Mouse (Mus musculus): ENCODE data around the gene Snap25. TPM values are rescaled to one million over a fixed set of nuclear protein-coding genes. Genes with fewer than 3 reads are reported as not detected.

The Snap25 gene
- total RNA-seq, 1 experiment from 2014 or later: not detected

- no peak for ATAC-seq (ENCODE audit: extremely low read depth, insufficient number of reproducible peaks, low FRiP score, poor library complexity, severe bottlenecking)
Measured at GRCm38 (mm10) chr2:136711155-136711554, 2.1 kb upstream of the Snap25 start.

DNA sequence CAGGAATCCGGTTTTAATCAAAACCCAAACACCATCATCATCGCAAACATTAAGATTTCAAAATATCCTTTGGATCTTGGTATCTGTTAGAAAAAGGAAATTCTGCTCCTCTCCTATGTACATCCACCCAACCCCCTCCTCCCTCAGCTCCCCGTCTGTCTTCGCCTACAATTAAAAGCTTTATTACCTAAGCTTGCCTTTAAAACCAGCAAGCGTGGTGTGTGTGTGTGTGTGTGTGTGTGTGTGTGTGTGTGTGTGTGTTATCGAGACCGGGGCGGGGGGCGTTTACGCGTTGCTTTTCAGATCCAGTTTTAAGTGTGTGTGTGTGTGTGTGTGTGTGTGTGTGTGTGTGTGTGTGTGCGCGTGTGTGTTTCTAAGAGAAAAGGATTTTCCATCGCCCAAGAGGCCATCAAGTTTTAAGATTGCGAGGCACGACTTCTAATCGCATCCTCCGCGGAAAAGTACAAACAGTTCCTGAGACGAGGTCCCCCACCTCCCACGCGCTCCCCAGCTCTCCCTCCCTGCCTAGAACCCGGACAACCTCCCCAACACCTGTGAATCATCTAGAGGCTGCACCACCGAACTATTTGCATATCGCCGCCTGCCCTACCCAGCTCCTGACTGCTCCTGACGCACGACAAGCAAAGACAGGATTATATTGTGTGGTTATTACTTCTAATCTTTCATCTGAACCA lies 1.4 kb upstream of the Snap25 start:
- ATAC-seq (ENCODE audit: extremely low read depth, insufficient number of reproducible peaks, low FRiP score, poor library complexity, severe bottlenecking): no peak

- ATAC-seq (ENCODE audit: extremely low read depth, insufficient number of reproducible peaks, low FRiP score, poor library complexity, severe bottlenecking): no peak
Measured at GRCm38 (mm10) chr2:136712441-136713015, 725 bp upstream of the Snap25 start.

- ATAC-seq (ENCODE audit: extremely low read depth, insufficient number of reproducible peaks, low FRiP score, poor library complexity, severe bottlenecking): no peak
Measured at GRCm38 (mm10) chr2:136714008-136714411, 757 bp downstream of the Snap25 start.

GRCm38 (mm10) chr2:136715531-136715930 lies 2.3 kb downstream of the Snap25 start:
- ATAC-seq (ENCODE audit: extremely low read depth, insufficient number of reproducible peaks, low FRiP score, poor library complexity, severe bottlenecking): no peak

DNA sequence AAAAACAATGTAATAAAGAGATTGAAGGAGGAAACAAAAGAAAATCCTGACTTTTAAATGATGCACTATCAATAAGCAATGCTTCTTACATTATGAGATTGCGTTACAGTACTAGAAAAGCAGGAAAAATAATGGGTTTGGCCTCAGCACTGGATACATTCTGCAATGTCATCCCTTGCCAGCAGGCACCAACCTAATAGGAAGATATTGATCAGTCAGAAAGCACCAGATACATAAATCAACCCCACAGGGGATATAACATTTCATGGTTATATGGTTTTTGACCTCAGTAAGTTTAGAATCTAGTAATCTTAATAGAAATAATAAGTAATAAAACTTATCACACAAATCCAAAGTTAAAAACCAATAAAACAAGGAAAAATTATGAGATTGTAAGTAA lies 3.1 kb downstream of the Snap25 start:
- ATAC-seq (ENCODE audit: extremely low read depth, insufficient number of reproducible peaks, low FRiP score, poor library complexity, severe bottlenecking): no peak

- no peak for ATAC-seq (ENCODE audit: extremely low read depth, insufficient number of reproducible peaks, low FRiP score, poor library complexity, severe bottlenecking)
Measured at GRCm38 (mm10) chr2:136720235-136720634, 7.0 kb downstream of the Snap25 start.

GRCm38 (mm10) chr2:136738260-136738659 lies 25.0 kb downstream of the Snap25 start:
- no peak for ATAC-seq (ENCODE audit: extremely low read depth, insufficient number of reproducible peaks, low FRiP score, poor library complexity, severe bottlenecking)

GRCm38 (mm10) chr2:136742230-136742629 lies 29.0 kb downstream of the Snap25 start:
- ATAC-seq (ENCODE audit: extremely low read depth, insufficient number of reproducible peaks, low FRiP score, poor library complexity, severe bottlenecking): no peak

GRCm38 (mm10) chr2:136744683-136745326 lies 31.6 kb downstream of the Snap25 start:
- ATAC-seq (ENCODE audit: extremely low read depth, insufficient number of reproducible peaks, low FRiP score, poor library complexity, severe bottlenecking): no peak

GRCm38 (mm10) chr2:136745327-136745994 lies 32.2 kb downstream of the Snap25 start:
- no peak for ATAC-seq (ENCODE audit: extremely low read depth, insufficient number of reproducible peaks, low FRiP score, poor library complexity, severe bottlenecking)

GRCm38 (mm10) chr2:136753682-136754081 lies 40.4 kb downstream of the Snap25 start:
- no peak for ATAC-seq (ENCODE audit: extremely low read depth, insufficient number of reproducible peaks, low FRiP score, poor library complexity, severe bottlenecking)

DNA sequence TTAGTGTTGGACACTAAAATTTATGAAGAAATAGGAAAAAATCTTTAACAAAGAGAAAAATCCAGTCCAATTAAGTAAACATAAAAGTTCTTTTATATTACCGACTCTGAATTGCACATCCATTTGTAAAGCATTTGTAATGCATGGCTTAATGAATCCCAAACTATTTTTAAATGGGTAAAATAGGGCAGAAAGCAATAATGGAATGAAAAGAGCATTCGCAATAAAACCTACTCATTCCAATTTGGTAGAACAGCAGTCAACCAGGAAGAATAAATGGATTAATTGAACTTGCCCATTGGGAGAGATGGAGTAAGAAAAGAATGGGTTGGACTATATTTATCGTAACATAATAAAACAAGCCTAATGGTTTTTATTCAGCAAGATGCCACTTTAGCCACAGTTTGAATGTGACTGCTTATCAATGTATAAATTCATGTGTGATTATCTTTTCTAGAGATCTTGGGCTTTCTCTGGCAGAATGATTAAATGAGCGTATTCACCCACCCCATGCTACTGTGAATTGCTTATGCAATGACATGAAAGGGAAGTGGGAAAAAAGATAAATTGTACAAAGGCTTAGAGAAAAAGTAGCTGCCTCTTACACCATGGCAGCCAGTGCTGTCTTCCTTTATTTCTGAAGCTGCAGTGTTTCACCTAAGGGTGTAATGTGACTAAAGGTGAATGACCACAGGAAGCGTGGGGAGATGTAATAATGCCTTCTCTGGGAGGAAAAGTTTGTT lies 45.7 kb downstream of the Snap25 start:
- no peak for ATAC-seq (ENCODE audit: extremely low read depth, insufficient number of reproducible peaks, low FRiP score, poor library complexity, severe bottlenecking)

- no peak for ATAC-seq (ENCODE audit: extremely low read depth, insufficient number of reproducible peaks, low FRiP score, poor library complexity, severe bottlenecking)
Measured at GRCm38 (mm10) chr2:136778156-136778555, 64.9 kb downstream of the Snap25 start.

- no peak for ATAC-seq (ENCODE audit: extremely low read depth, insufficient number of reproducible peaks, low FRiP score, poor library complexity, severe bottlenecking)
Measured at GRCm38 (mm10) chr2:136778674-136779073, 65.4 kb downstream of the Snap25 start.

DNA sequence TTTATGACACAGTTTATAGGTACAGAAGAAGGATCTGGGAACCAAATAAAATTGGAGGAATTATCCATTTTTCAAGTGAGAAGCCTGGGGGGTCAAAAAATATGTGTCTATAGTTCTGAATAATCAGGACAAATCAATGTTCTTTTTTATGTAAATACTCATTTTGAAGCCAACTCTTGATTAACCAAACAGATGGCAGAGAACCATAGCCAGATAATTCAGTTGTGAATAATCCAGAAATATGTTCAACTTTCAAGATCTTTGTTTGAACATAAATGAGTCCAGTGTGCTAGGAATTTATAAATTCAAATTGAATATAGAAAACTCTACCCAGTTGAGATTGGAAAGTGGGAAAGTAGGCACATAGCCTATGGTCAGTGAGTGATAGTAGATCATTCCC lies 67.0 kb downstream of the Snap25 start:
- no peak for ATAC-seq (ENCODE audit: extremely low read depth, insufficient number of reproducible peaks, low FRiP score, poor library complexity, severe bottlenecking)

DNA sequence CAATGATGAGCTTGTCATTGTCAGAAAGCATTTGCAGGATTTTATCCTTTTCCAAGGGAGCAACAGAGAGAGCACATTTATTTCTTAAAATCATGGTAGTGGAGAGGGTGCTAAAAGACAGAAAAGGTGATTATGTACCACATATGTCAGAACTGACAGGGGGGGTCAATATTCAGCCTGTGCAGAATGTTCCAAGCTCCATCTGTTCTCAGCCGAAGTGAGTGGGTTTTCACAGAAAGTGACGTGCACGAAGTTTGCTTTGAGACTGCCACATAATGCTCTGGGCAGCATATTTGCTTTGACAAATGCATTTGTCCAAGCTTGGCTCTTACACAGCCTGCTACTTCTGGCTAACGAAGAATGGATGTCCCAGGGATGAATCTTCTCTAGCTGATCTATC lies 71.1 kb downstream of the Snap25 start:
- no peak for ATAC-seq (ENCODE audit: extremely low read depth, insufficient number of reproducible peaks, low FRiP score, poor library complexity, severe bottlenecking)

DNA sequence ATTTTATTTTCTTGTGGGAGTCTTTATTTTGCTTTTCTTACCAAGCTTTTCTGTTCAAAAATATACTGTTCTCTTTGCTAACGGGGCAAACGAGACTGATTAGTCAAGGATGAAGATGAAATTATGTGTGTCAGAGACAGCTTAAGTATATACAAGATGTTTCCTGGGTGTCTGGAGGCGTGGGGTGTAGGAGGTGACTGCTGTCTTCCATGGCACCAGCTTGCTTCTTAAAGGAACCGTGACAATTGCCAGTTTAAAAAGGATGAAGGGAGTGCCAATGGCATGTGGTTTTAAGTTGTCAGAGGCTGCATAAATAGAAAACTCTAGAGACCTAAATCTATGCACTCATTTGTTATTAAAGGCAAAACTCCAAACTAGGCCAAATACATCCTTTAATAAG lies 75.1 kb downstream of the Snap25 start:
- no peak for ATAC-seq (ENCODE audit: extremely low read depth, insufficient number of reproducible peaks, low FRiP score, poor library complexity, severe bottlenecking)

GRCm38 (mm10) chr2:136796518-136796917 lies 83.3 kb downstream of the Snap25 start:
- no peak for ATAC-seq (ENCODE audit: extremely low read depth, insufficient number of reproducible peaks, low FRiP score, poor library complexity, severe bottlenecking)

Measured in neutrophil, adult 5-6 weeks (primary cell).